Mouse (Mus musculus) neural tube, embryonic 13.5 days (tissue): ENCODE data around the gene Tspyl2. TPM values are rescaled to one million over a fixed set of nuclear protein-coding genes. Genes with fewer than 3 reads are reported as not detected.
"Not testable (repeated sequence)": the region's sequence is repeated elsewhere in the genome, so short reads cannot be mapped to it uniquely, and the experiment has no call there.

Experiments
- ATAC-seq: fragments of 200-750 bp; cut with Nextera tagmentation; 2 replicates; pipeline ENCODE4 v1.8.0; 2017; ENCODE audit warnings: low read depth, mild to moderate bottlenecking, moderate TSS enrichment, moderate library complexity
- H3K27ac ChIP-seq: fragments of 300-500 bp; sonication (generic); replicated peaks from 2 replicates; pipeline ENCODE4 v1.5.1; 2015; ENCODE audit warnings: moderate library complexity, mild to moderate bottlenecking, inconsistent platforms
- H3K27me3 ChIP-seq: fragments of 300-500 bp; sonication (generic); 2 replicates; pipeline ENCODE4 v1.6.1; 2015; ENCODE audit warnings: mild to moderate bottlenecking, inconsistent platforms
- H3K36me3 ChIP-seq: fragments of 300-500 bp; sonication (generic); 2 replicates; pipeline ENCODE4 v1.6.1; 2015; ENCODE audit warnings: mild to moderate bottlenecking, inconsistent platforms
- H3K4me1 ChIP-seq: fragments of 300-500 bp; sonication (generic); replicated peaks from 2 replicates; pipeline ENCODE4 v1.6.1; 2015; ENCODE audit warnings: inconsistent platforms
- H3K4me2 ChIP-seq: fragments of 300-500 bp; sonication (generic); 2 replicates; pipeline ENCODE4 v1.6.1; 2015; ENCODE audit warnings: inconsistent platforms, mild to moderate bottlenecking, moderate library complexity
- H3K4me3 ChIP-seq: fragments of 300-500 bp; sonication (generic); 2 replicates; pipeline ENCODE4 v1.5.1; 2015; ENCODE audit warnings: mild to moderate bottlenecking, inconsistent platforms
- H3K9ac ChIP-seq: fragments of 300-500 bp; sonication (generic); 2 replicates; pipeline ENCODE4 v1.6.1; 2015; ENCODE audit warnings: moderate library complexity, mild to moderate bottlenecking, inconsistent platforms
- H3K9me3 ChIP-seq: fragments of 300-500 bp; sonication (generic); 2 replicates; pipeline ENCODE4 v1.6.1; 2016; ENCODE audit warnings: inconsistent platforms
- WGBS: fragments of 180-500 bp; shearing (Covaris S2); methylation state at CpG from one replicate; pipeline ENCODE4 v1.1.7; 2015; 5-methylcytosine and 5-hydroxymethylcytosine counted together
- polyA plus RNA-seq: library from polyadenylated mRNA; unstranded; fragments of >200 nt; fragmentation: Nextera tagmentation; extraction: Ambion mirVana; gene quantifications from 2 replicates; pipeline ENCODE4 v1.2.1, GENCODE M21; 2015

Gene Tspyl2
- polyA plus RNA-seq, 1 experiment from 2014 or later: 57.7 TPM

DNA sequence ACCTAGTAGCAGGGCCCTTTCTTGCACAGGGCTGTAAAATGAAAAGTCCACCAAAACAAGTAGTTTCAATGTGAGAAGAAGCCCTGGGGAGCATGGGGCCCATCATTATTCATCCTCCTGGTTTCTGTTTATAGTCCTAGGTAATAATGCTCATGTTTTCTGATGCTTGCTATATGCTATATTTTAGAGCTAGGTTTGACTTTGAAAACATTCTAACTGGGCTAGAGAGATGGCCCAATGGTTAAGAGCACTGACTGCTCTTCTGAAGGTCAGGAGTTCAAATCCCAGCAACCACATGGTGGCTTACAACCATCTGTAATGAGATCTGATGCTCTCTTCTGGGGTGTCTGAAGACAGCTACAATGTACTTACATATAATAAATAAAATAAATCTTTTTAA, 12.8 kb downstream of the Tspyl2 start:
- ATAC-seq, H3K4me2 ChIP-seq, H3K9me3 ChIP-seq, H3K4me3 ChIP-seq, H3K9ac ChIP-seq, H3K27ac ChIP-seq, H3K36me3 ChIP-seq: not testable (repeated sequence)
- H3K4me1 ChIP-seq: peaks cover 10% of the 10 kb centered on the region; the same call in 1 of the 2 replicates
- H3K27me3 ChIP-seq: peaks cover 78% of the 10 kb centered on the region

GRCm38 (mm10) chrX:152327689-152328052, 14.6 kb downstream of the Tspyl2 start:
- H3K4me1 ChIP-seq: peaks cover 10% of the 10 kb centered on the region; the same call in 1 of the 2 replicates
- H3K9me3 ChIP-seq: no peaks in the 10 kb centered on the region
- peak; percentile 16; the same call in 1 of the 2 replicates for ATAC-seq
- peak overlapping the region; percentile 56 for H3K4me2 ChIP-seq
- peak overlapping the region; percentile 54 for H3K4me3 ChIP-seq
- H3K27me3 ChIP-seq: peaks cover 79% of the 10 kb centered on the region
- 0 out of 2 replicates have a peak overlapping the region, but pooled peaks have one; percentile 33 for H3K27ac ChIP-seq
- H3K9ac ChIP-seq: no peak overlapping the region
- 19% methylated on average over 8 of the region's 8 CpGs for WGBS
- H3K36me3 ChIP-seq: no peaks in the 10 kb centered on the region

DNA sequence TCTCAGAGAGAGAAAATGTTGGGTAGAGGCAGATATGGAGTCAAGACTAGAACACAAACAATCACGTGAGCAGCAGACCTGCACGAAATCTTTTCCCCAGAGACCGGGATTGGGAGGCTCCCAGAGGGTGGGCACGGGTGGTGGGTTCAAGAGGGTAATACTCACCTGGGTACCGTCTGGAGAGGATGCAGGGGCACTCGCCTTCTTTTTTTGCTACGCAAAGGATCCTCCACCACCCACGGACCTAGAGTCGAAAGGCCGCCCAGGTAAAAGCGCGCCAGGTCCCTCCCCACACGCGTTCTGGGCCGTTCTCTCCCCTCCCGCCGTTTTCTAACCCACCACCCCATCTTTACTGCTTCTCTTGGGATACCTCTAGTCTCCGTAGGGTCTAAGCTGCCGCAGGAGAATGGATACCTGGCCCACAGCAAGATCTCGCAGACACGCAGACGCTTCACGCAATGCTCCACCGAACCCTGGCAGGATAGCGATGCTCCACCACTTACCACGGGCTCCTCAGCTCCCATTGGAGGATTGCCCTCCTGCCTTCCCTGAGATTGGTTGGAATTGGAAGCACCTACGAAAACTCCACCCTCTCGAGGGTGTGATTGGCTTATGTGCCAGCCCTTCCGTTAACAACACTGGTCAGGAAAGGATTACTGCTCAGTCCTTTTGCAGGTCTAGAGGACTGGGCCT, 15.1 kb downstream of the Tspyl2 start, which contains the start of gene Kantr:
Kantr (minus strand) TSS at position 500 of the 693 bp plus-strand sequence.
- Histone ChIP-seq H3K9me3 (no peaks in the 10 kb centered on the region), H3K9ac (peak within 1 kb of the TSS; percentile 74), H3K27me3 (peaks cover 82% of the 10 kb centered on the region), H3K36me3 (no peaks in the 10 kb centered on the region), H3K4me3 (peak within 1 kb of the TSS; percentile 54), H3K4me2 (peak within 1 kb of the TSS; percentile 56), H3K4me1 (peaks cover 10% of the 10 kb centered on the region; the same call in 1 of the 2 replicates), H3K27ac (peak within 1 kb of the TSS; percentile 42; the same call in 1 of the 2 replicates)
- WGBS: 13% methylated on average over 29 of the region's 29 CpGs
- peak; percentile 99 for ATAC-seq

DNA sequence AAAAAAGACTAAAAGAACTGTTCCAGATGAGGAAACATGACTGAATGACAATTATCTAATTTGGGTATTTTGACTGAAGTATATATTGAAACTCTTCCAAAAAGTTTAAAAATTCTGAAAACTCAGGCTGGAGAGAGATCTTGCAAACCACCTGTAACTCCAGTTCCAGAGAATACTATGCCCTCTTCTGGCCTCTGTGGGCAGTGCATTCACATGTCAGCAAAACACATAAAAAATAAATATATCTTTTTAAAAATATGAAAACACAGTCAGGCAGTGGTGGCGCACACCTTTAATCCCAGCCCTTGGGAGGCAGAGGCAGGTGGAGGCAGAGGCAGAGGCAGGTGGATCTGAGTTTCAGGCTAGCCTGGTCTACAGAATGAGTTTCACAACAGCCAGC, 18.6 kb downstream of the Tspyl2 start:
- no peak for ATAC-seq
- Histone ChIP-seq H3K27me3 (peaks cover 85% of the 10 kb centered on the region), H3K27ac (no peak overlapping the region), H3K4me2 (no peak overlapping the region), H3K4me3 (no peak overlapping the region), H3K9ac (no peak overlapping the region), H3K4me1 (peaks cover 10% of the 10 kb centered on the region; the same call in 1 of the 2 replicates), H3K9me3 (no peaks in the 10 kb centered on the region), H3K36me3 (no peaks in the 10 kb centered on the region)
- 100% methylated on average over 1 of the region's 1 CpGs for WGBS

DNA sequence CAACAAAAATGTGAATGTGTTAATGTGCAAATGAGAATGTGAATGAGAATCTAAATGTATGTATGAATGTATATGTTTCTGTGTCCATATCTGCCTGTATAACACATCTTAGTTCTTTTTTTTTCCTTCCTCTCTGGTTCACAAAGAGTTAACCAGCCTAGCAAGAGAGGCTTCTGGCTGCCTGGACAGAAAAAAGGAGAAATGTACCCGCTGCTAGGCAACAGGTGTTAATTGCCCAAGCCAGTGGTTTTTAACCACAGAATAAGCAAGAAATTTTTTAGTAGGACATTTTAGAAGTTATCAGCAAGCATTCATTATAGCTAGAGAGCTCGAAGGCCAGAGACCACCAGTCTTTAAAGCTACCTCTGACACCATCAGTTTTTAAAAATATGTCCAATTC, 19.4 kb downstream of the Tspyl2 start:
- ATAC-seq: no peak
- no peaks in the 10 kb centered on the region for H3K36me3 ChIP-seq
- no peak overlapping the region for H3K4me3 ChIP-seq
- H3K27me3 ChIP-seq: peaks cover 84% of the 10 kb centered on the region
- WGBS: 50% methylated on average over 2 of the region's 2 CpGs
- no peak overlapping the region for H3K27ac ChIP-seq
- H3K9me3 ChIP-seq: no peaks in the 10 kb centered on the region
- no peak overlapping the region for H3K9ac ChIP-seq
- H3K4me1 ChIP-seq: peaks cover 10% of the 10 kb centered on the region; the same call in 1 of the 2 replicates
- no peak overlapping the region for H3K4me2 ChIP-seq

DNA sequence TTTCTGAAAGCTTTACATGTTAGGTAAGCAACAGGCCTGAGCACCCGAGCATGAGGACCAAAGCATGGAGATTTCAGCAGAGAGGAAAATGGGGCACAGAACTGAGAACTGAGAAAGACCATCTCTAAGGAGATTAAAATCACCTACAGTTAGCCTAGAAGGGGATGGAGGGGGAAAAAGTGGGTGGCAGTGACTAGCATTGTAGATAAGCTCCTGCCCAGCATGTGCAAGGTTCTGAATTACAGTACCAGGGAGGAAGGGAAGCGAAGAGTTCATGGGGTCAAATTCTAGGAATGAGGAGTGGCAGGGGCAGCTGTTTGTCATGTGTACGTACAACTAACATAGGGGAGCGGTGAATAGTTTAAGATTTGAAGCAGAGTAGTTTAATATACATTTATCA, 21.7 kb downstream of the Tspyl2 start:
- WGBS: 89% methylated on average over 4 of the region's 4 CpGs
- ATAC-seq: no peak
- Histone ChIP-seq H3K4me3 (no peak overlapping the region), H3K4me2 (no peak overlapping the region), H3K9me3 (no peaks in the 10 kb centered on the region), H3K36me3 (no peaks in the 10 kb centered on the region), H3K27me3 (peaks cover 72% of the 10 kb centered on the region), H3K27ac (no peak overlapping the region), H3K9ac (no peak overlapping the region), H3K4me1 (no peaks in the 10 kb centered on the region)

- no peak for ATAC-seq
- 65% methylated on average over 2 of the region's 2 CpGs for WGBS
- no peak overlapping the region for H3K4me3 ChIP-seq
- H3K9me3 ChIP-seq: no peaks in the 10 kb centered on the region
- no peak overlapping the region for H3K9ac ChIP-seq
- no peaks in the 10 kb centered on the region for H3K36me3 ChIP-seq
- H3K27me3 ChIP-seq: peaks cover 35% of the 10 kb centered on the region
- no peaks in the 10 kb centered on the region for H3K4me1 ChIP-seq
- H3K27ac ChIP-seq: no peak overlapping the region
- no peak overlapping the region for H3K4me2 ChIP-seq
Observed at GRCm38 (mm10) chrX:152307942-152308341, 34.3 kb downstream of the Tspyl2 start.

DNA sequence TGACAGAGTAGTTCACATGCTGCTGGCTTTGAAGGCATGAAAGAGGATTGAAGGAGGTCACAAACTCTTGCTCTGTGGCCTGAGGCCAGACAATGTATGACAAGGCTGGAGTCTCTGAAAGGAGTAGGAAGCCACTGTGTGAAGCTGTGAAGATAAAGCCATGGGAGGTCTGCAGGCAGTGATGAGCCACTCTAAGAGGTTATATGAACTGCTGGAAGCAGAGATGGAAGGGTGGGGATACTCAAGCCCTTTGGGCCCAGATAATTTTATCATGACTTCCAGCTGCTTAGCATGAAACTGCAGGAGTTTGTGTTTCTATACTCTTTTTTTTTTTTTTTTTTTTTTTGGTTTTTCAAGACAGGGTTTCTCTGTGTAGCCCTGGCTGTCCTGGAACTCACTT, 34.9 kb downstream of the Tspyl2 start:
- peaks cover 39% of the 10 kb centered on the region for H3K27me3 ChIP-seq
- no peaks in the 10 kb centered on the region for H3K9me3 ChIP-seq
- no peaks in the 10 kb centered on the region for H3K4me1 ChIP-seq
- H3K27ac ChIP-seq: no peak overlapping the region
- no peak overlapping the region for H3K9ac ChIP-seq
- no peaks in the 10 kb centered on the region for H3K36me3 ChIP-seq
- no peak for ATAC-seq
- no peak overlapping the region for H3K4me3 ChIP-seq
- H3K4me2 ChIP-seq: no peak overlapping the region

- 66% methylated on average over 2 of the region's 2 CpGs for WGBS
- no peak for ATAC-seq
Observed at GRCm38 (mm10) chrX:152306224-152306623, 36.0 kb downstream of the Tspyl2 start.

DNA sequence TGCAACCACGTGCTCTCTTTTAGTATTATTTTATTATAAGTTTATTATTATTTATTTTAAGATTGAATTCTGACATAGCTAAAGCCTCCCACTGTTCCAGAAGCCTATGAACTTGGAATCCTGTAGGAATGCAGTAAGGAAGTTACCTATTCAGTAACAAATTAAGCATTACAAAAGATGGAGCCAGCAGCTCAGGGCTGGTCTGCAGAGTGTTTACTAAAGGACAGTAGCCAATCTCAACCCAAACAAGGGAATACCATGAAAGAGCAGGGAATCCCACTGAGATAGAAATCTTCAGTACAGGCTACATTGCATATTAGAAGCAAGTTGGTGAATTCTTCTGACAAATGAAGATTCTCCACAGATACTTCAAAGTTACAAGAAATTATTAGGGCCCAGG, 55.2 kb downstream of the Tspyl2 start:
- WGBS: 71% methylated on average over 1 of the region's 1 CpGs
- H3K4me2 ChIP-seq, H3K9ac ChIP-seq, ATAC-seq, H3K4me3 ChIP-seq, H3K36me3 ChIP-seq, H3K4me1 ChIP-seq, H3K27me3 ChIP-seq, H3K27ac ChIP-seq, H3K9me3 ChIP-seq: not testable (repeated sequence)

More at GRCm38 (mm10) chrX:152306224-152306623, 36.0 kb downstream of the Tspyl2 start:
- Histone ChIP-seq H3K4me3 (no peak overlapping the region), H3K27me3 (peaks cover 49% of the 10 kb centered on the region), H3K9me3 (no peaks in the 10 kb centered on the region), H3K4me2 (no peak overlapping the region), H3K36me3 (no peaks in the 10 kb centered on the region), H3K27ac (no peak overlapping the region), H3K9ac (no peak overlapping the region), H3K4me1 (no peaks in the 10 kb centered on the region)
